Mouse (Mus musculus) urinary bladder, postnatal 4 days (tissue): ENCODE measurements at regions not wholly inside any gene's neighbourhood (a gene's known extent, or its start where the extent isn't known, plus 50 kb on each side); places are given as distances from the start of the nearest gene placed in this dataset.

Experiments used
- DNase-seq, 2 experiments: peaks; one replicate each; pipeline ENCODE4 v3.0.0; 2021 to 2022; ENCODE audit warnings: low spot score in 2 of 2

- DNase-seq: no peak
These were observed 407.6 kb downstream of the Atp6ap1l start for GRCm38 (mm10) chr13:90497573-90497972.

- DNase-seq: no peak
These were observed 404.3 kb upstream of the Xrcc4 start for GRCm38 (mm10) chr13:90493696-90494095.

GRCm38 (mm10) chr13:90490991-90491951 lies 401.9 kb upstream of the Xrcc4 start:
- no peak for DNase-seq

- DNase-seq: no peak
These were observed 391.1 kb upstream of the Xrcc4 start for GRCm38 (mm10) chr13:90480484-90480883.

GRCm38 (mm10) chr13:90476880-90477279 lies 387.5 kb upstream of the Xrcc4 start:
- no peak for DNase-seq

- DNase-seq: no peak
These were observed 385.1 kb upstream of the Xrcc4 start for GRCm38 (mm10) chr13:90474507-90474906.

GRCm38 (mm10) chr13:90474053-90474452 lies 384.6 kb upstream of the Xrcc4 start:
- DNase-seq: no peak

GRCm38 (mm10) chr13:90473041-90473825 lies 383.8 kb upstream of the Xrcc4 start:
- DNase-seq: no peak

- DNase-seq: no peak
These were observed 376.7 kb upstream of the Xrcc4 start for GRCm38 (mm10) chr13:90466096-90466495.

GRCm38 (mm10) chr13:90464051-90464450 lies 374.6 kb upstream of the Xrcc4 start:
- peak; percentile 34 to 61 for DNase-seq

GRCm38 (mm10) chr13:90463381-90463780 lies 374.0 kb upstream of the Xrcc4 start:
- DNase-seq: no peak

GRCm38 (mm10) chr13:90454631-90455030 lies 365.2 kb upstream of the Xrcc4 start:
- no peak for DNase-seq

GRCm38 (mm10) chr13:90426901-90427300 lies 337.5 kb upstream of the Xrcc4 start:
- no peak for DNase-seq

- DNase-seq: no peak
These were observed 336.0 kb upstream of the Xrcc4 start for GRCm38 (mm10) chr13:90425379-90425778.

- DNase-seq: no peak
These were observed 335.1 kb upstream of the Xrcc4 start for GRCm38 (mm10) chr13:90424541-90424940.

GRCm38 (mm10) chr13:90420966-90421365 lies 331.6 kb upstream of the Xrcc4 start:
- DNase-seq: no peak

GRCm38 (mm10) chr13:90404392-90404791 lies 315.0 kb upstream of the Xrcc4 start:
- DNase-seq: no peak

- DNase-seq: no peak
These were observed 312.7 kb upstream of the Xrcc4 start for GRCm38 (mm10) chr13:90402061-90402460.

GRCm38 (mm10) chr13:90401496-90401895 lies 312.1 kb upstream of the Xrcc4 start:
- DNase-seq: no peak

- DNase-seq: no peak
These were observed 306.0 kb upstream of the Xrcc4 start for GRCm38 (mm10) chr13:90395274-90396023.

GRCm38 (mm10) chr13:90394815-90395241 lies 305.4 kb upstream of the Xrcc4 start:
- DNase-seq: no peak

GRCm38 (mm10) chr13:90392415-90392814 lies 303.0 kb upstream of the Xrcc4 start:
- no peak for DNase-seq
